Mouse (Mus musculus): Measurements from ENCODE around the gene Krtap22-2. TPM values are rescaled to one million over a fixed set of nuclear protein-coding genes. Genes with fewer than 3 reads are reported as not detected.
"Not testable (repeated sequence)": the region's sequence is repeated elsewhere in the genome, so short reads cannot be mapped to it uniquely, and the experiment has no call there.

The Krtap22-2 gene
- not detected in 2 replicates for polyA plus RNA-seq (2014; fragmentation: Nextera tagmentation; extraction: Ambion mirVana)

- no peak for ATAC-seq (ENCODE audit: low read depth)
- WGBS = 85% methylated on average over 5 of the region's 5 CpGs
- Histone ChIP-seq H3K4me3 (ENCODE audit: low read depth, low read length) (no peak within 1 kb of the TSS), H3K4me1 (ENCODE audit: control insufficient read depth, insufficient read depth, low read length) (no peaks in the 10 kb centered on the region), H3K36me3 (ENCODE audit: control insufficient read depth, insufficient read depth, low read length) (no peaks in the 10 kb centered on the region), H3K27ac (ENCODE audit: low read depth, low read length) (no peak within 1 kb of the TSS), H3K9ac (replicated peaks; ENCODE audit: low read depth, low read length) (no peak within 1 kb of the TSS), H3K4me2 (ENCODE audit: low read depth, low read length) (no peak within 1 kb of the TSS), H3K9me3 (ENCODE audit: control insufficient read depth, low read length) (no peaks in the 10 kb centered on the region), H3K27me3 (ENCODE audit: control insufficient read depth, insufficient read depth, low read length) (no peaks in the 10 kb centered on the region)
Observed at GRCm38 (mm10) chr16:89010659-89011058, at the start of gene Krtap22-2. Krtap22-2 (minus strand) TSS chr16:89010759.

DNA sequence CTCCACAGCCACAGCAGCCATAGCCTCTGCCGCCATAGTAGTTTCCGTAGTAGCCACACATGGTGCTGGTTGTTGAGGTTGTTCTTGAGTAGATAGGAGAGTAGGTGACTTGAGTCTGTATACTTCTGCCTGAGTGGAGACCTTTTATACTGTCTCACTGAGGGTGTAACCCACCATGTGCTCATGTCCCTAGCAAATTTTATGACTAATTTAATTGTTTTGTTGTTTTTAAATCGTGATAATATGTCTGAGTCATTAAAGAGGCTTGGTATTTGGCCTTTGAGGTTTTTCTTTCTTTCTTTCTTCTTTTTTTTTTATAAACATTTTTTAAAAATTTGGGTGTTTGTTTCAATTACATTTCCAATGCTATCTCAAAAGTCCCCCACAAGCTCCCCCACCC is 37.2 kb upstream of the Krtap22-2 start, which contains the start of gene Krtap6-5:
Krtap6-5 (minus strand) TSS at position 101 of the 400 bp plus-strand sequence.
- no peak within 1 kb of the TSS for H3K27ac ChIP-seq (ENCODE audit: low read depth, low read length)
- H3K9ac ChIP-seq (replicated peaks; ENCODE audit: low read depth, low read length) = no peak within 1 kb of the TSS
- ATAC-seq (ENCODE audit: low read depth) = no peak
- H3K27me3 ChIP-seq (ENCODE audit: control insufficient read depth, insufficient read depth, low read length) = no peaks in the 10 kb centered on the region
- no peak within 1 kb of the TSS for H3K4me3 ChIP-seq (ENCODE audit: low read depth, low read length)
- no peaks in the 10 kb centered on the region for H3K36me3 ChIP-seq (ENCODE audit: control insufficient read depth, insufficient read depth, low read length)
- H3K4me1 ChIP-seq (ENCODE audit: control insufficient read depth, insufficient read depth, low read length) = no peaks in the 10 kb centered on the region
- WGBS = 91% methylated on average over 3 of the region's 3 CpGs
- H3K9me3 ChIP-seq (ENCODE audit: control insufficient read depth, low read length) = no peaks in the 10 kb centered on the region
- no peak within 1 kb of the TSS for H3K4me2 ChIP-seq (ENCODE audit: low read depth, low read length)

- not testable (repeated sequence) for H3K4me1 ChIP-seq (ENCODE audit: control insufficient read depth, insufficient read depth, low read length)
- 92% methylated on average over 2 of the region's 4 CpGs for WGBS
Observed at GRCm38 (mm10) chr16:89041372-89041771, 30.8 kb upstream of the Krtap22-2 start, which contains the start of gene Gm10228. Gm10228 (minus strand) TSS chr16:89041472.

GRCm38 (mm10) chr16:89031399-89031798 is 20.8 kb upstream of the Krtap22-2 start, which contains the start of gene Krtap6-1:
Krtap6-1 (plus strand) TSS chr16:89031699.
- H3K27ac ChIP-seq (ENCODE audit: low read depth, low read length); H3K4me1 ChIP-seq (ENCODE audit: control insufficient read depth, insufficient read depth, low read length); H3K27me3 ChIP-seq (ENCODE audit: control insufficient read depth, insufficient read depth, low read length); H3K9ac ChIP-seq (replicated peaks; ENCODE audit: low read depth, low read length); H3K4me3 ChIP-seq (ENCODE audit: low read depth, low read length); H3K9me3 ChIP-seq (ENCODE audit: control insufficient read depth, low read length); ATAC-seq (ENCODE audit: low read depth); H3K36me3 ChIP-seq (ENCODE audit: control insufficient read depth, insufficient read depth, low read length); H3K4me2 ChIP-seq (ENCODE audit: low read depth, low read length): not testable (repeated sequence)
- 88% methylated on average over 3 of the region's 3 CpGs for WGBS

More at GRCm38 (mm10) chr16:89041372-89041771, 30.8 kb upstream of the Krtap22-2 start, which contains the start of gene Gm10228:
- not testable (repeated sequence) for H3K27ac ChIP-seq (ENCODE audit: low read depth, low read length); H3K36me3 ChIP-seq (ENCODE audit: control insufficient read depth, insufficient read depth, low read length); H3K9ac ChIP-seq (replicated peaks; ENCODE audit: low read depth, low read length); ATAC-seq (ENCODE audit: low read depth); H3K4me3 ChIP-seq (ENCODE audit: low read depth, low read length); H3K9me3 ChIP-seq (ENCODE audit: control insufficient read depth, low read length); H3K4me2 ChIP-seq (ENCODE audit: low read depth, low read length); H3K27me3 ChIP-seq (ENCODE audit: control insufficient read depth, insufficient read depth, low read length)

- H3K4me1 ChIP-seq (ENCODE audit: control insufficient read depth, insufficient read depth, low read length); ATAC-seq (ENCODE audit: low read depth); H3K4me3 ChIP-seq (ENCODE audit: low read depth, low read length); H3K27ac ChIP-seq (ENCODE audit: low read depth, low read length); H3K36me3 ChIP-seq (ENCODE audit: control insufficient read depth, insufficient read depth, low read length); H3K27me3 ChIP-seq (ENCODE audit: control insufficient read depth, insufficient read depth, low read length); H3K9ac ChIP-seq (replicated peaks; ENCODE audit: low read depth, low read length); H3K4me2 ChIP-seq (ENCODE audit: low read depth, low read length); H3K9me3 ChIP-seq (ENCODE audit: control insufficient read depth, low read length): not testable (repeated sequence)
- 94% methylated on average over 1 of the region's 3 CpGs for WGBS
Observed at GRCm38 (mm10) chr16:89014984-89015383, 4.4 kb upstream of the Krtap22-2 start, which contains the start of gene Gm10229. Gm10229 (plus strand) TSS chr16:89015284.

- ATAC-seq (ENCODE audit: low read depth) = no peak
- WGBS = 98% methylated on average over 3 of the region's 3 CpGs
- no peaks in the 10 kb centered on the region for H3K27me3 ChIP-seq (ENCODE audit: control insufficient read depth, insufficient read depth, low read length)
Observed at GRCm38 (mm10) chr16:89013973-89014372, 3.4 kb upstream of the Krtap22-2 start.

GRCm38 (mm10) chr16:88962773-88963172 is 47.8 kb downstream of the Krtap22-2 start, which contains the start of gene Krtap16-3:
Krtap16-3 (minus strand) TSS chr16:88962873.
- Histone ChIP-seq H3K4me3 (ENCODE audit: low read depth, low read length) (no peak within 1 kb of the TSS), H3K4me1 (ENCODE audit: control insufficient read depth, insufficient read depth, low read length) (no peaks in the 10 kb centered on the region)
- 88% methylated on average over 7 of the region's 7 CpGs for whole genome bisulfite sequencing

More at GRCm38 (mm10) chr16:89013973-89014372, 3.4 kb upstream of the Krtap22-2 start:
- H3K9me3 ChIP-seq (ENCODE audit: control insufficient read depth, low read length) = no peaks in the 10 kb centered on the region
- no peaks in the 10 kb centered on the region for H3K4me1 ChIP-seq (ENCODE audit: control insufficient read depth, insufficient read depth, low read length)
- H3K4me3 ChIP-seq (ENCODE audit: low read depth, low read length) = no peak overlapping the region
- no peak overlapping the region for H3K4me2 ChIP-seq (ENCODE audit: low read depth, low read length)
- H3K27ac ChIP-seq (ENCODE audit: low read depth, low read length) = no peak overlapping the region
- H3K36me3 ChIP-seq (ENCODE audit: control insufficient read depth, insufficient read depth, low read length) = no peaks in the 10 kb centered on the region
- no peak overlapping the region for H3K9ac ChIP-seq (replicated peaks; ENCODE audit: low read depth, low read length)

More at GRCm38 (mm10) chr16:88962773-88963172, 47.8 kb downstream of the Krtap22-2 start, which contains the start of gene Krtap16-3:
- Histone ChIP-seq H3K9me3 (ENCODE audit: control insufficient read depth, low read length) (no peaks in the 10 kb centered on the region), H3K27me3 (ENCODE audit: control insufficient read depth, insufficient read depth, low read length) (no peaks in the 10 kb centered on the region), H3K27ac (ENCODE audit: low read depth, low read length) (no peak within 1 kb of the TSS), H3K4me2 (ENCODE audit: low read depth, low read length) (no peak within 1 kb of the TSS), H3K36me3 (ENCODE audit: control insufficient read depth, insufficient read depth, low read length) (no peaks in the 10 kb centered on the region), H3K9ac (replicated peaks; ENCODE audit: low read depth, low read length) (no peak within 1 kb of the TSS)
- no peak for ATAC-seq (ENCODE audit: low read depth)

Other genes starting within 250 kb of the Krtap22-2 start
- gene 2310057N15Rik, start 236.6 kb downstream of the Krtap22-2 start, polyA plus RNA-seq (2014; fragmentation: Nextera tagmentation; extraction: Ambion mirVana) = not detected in 2 replicates
- gene Gm5965, start 232.9 kb downstream of the Krtap22-2 start, polyA plus RNA-seq (2014; fragmentation: Nextera tagmentation; extraction: Ambion mirVana) = not detected in 2 replicates
- gene Gm20741, start 198.5 kb downstream of the Krtap22-2 start, polyA plus RNA-seq (2014; fragmentation: Nextera tagmentation; extraction: Ambion mirVana) = not detected in 2 replicates
- not detected in 2 replicates for gene Krtap15, start 190.5 kb downstream of the Krtap22-2 start, polyA plus RNA-seq (2014; fragmentation: Nextera tagmentation; extraction: Ambion mirVana)
- gene Krtap14, start 184.6 kb downstream of the Krtap22-2 start, polyA plus RNA-seq (2014; fragmentation: Nextera tagmentation; extraction: Ambion mirVana) = not detected in 2 replicates
- gene Krtap19-1, start 141.3 kb downstream of the Krtap22-2 start, polyA plus RNA-seq (2014; fragmentation: Nextera tagmentation; extraction: Ambion mirVana) = not detected in 2 replicates
- gene Krtap19-2, start 136.5 kb downstream of the Krtap22-2 start, polyA plus RNA-seq (2014; fragmentation: Nextera tagmentation; extraction: Ambion mirVana) = not detected in 2 replicates
- gene Krtap19-3, start 132.7 kb downstream of the Krtap22-2 start, polyA plus RNA-seq (2014; fragmentation: Nextera tagmentation; extraction: Ambion mirVana) = not detected in 2 replicates
- gene Krtap19-4, start 125.7 kb downstream of the Krtap22-2 start, polyA plus RNA-seq (2014; fragmentation: Nextera tagmentation; extraction: Ambion mirVana) = not detected in 2 replicates
- gene Krtap19-5, start 114.3 kb downstream of the Krtap22-2 start, polyA plus RNA-seq (2014; fragmentation: Nextera tagmentation; extraction: Ambion mirVana) = not detected in 2 replicates
- gene Krtap19-9b, start 78.5 kb downstream of the Krtap22-2 start, polyA plus RNA-seq (2014; fragmentation: Nextera tagmentation; extraction: Ambion mirVana) = not detected in 2 replicates
- gene Krtap16-3, start 47.9 kb downstream of the Krtap22-2 start, polyA plus RNA-seq (2014; fragmentation: Nextera tagmentation; extraction: Ambion mirVana) = not detected in 2 replicates
- not detected in 2 replicates for gene Gm10229, start 4.5 kb upstream of the Krtap22-2 start, polyA plus RNA-seq (2014; fragmentation: Nextera tagmentation; extraction: Ambion mirVana)
- not detected in 2 replicates for gene Krtap6-1, start 20.9 kb upstream of the Krtap22-2 start, polyA plus RNA-seq (2014; fragmentation: Nextera tagmentation; extraction: Ambion mirVana)
- not detected in 2 replicates for gene Gm10228, start 30.7 kb upstream of the Krtap22-2 start, polyA plus RNA-seq (2014; fragmentation: Nextera tagmentation; extraction: Ambion mirVana)
- not detected in 2 replicates for gene Krtap6-5, start 37.1 kb upstream of the Krtap22-2 start, polyA plus RNA-seq (2014; fragmentation: Nextera tagmentation; extraction: Ambion mirVana)
- not detected in 2 replicates for gene 1110025L11Rik, start 53.2 kb upstream of the Krtap22-2 start, polyA plus RNA-seq (2014; fragmentation: Nextera tagmentation; extraction: Ambion mirVana)
- gene Krtap6-3, start 73.3 kb upstream of the Krtap22-2 start, polyA plus RNA-seq (2014; fragmentation: Nextera tagmentation; extraction: Ambion mirVana) = not detected in 2 replicates
- not detected in 2 replicates for gene Gm6358, start 130.1 kb upstream of the Krtap22-2 start, polyA plus RNA-seq (2014; fragmentation: Nextera tagmentation; extraction: Ambion mirVana)
- not detected in 2 replicates for gene Gm10061, start 140.3 kb upstream of the Krtap22-2 start, polyA plus RNA-seq (2014; fragmentation: Nextera tagmentation; extraction: Ambion mirVana)
- not detected in 2 replicates for gene Gm9789, start 147.2 kb upstream of the Krtap22-2 start, polyA plus RNA-seq (2014; fragmentation: Nextera tagmentation; extraction: Ambion mirVana)
- gene Gm7735, start 158.7 kb upstream of the Krtap22-2 start, polyA plus RNA-seq (2014; fragmentation: Nextera tagmentation; extraction: Ambion mirVana) = not detected in 2 replicates
- not detected in 2 replicates for gene 1110057P08Rik, start 164.0 kb upstream of the Krtap22-2 start, polyA plus RNA-seq (2014; fragmentation: Nextera tagmentation; extraction: Ambion mirVana)
- not detected in 2 replicates for gene Krtap20-2, start 195.1 kb upstream of the Krtap22-2 start, polyA plus RNA-seq (2014; fragmentation: Nextera tagmentation; extraction: Ambion mirVana)

Data from neural tube, embryonic 14.5 days (tissue).